Mouse (Mus musculus) intestine, postnatal 0 days (tissue): ENCODE measurements around the gene Fgfr2. TPM values are rescaled to one million over a fixed set of nuclear protein-coding genes. Genes with fewer than 3 reads are reported as not detected.
A peak's percentile ranks its signal among the peaks of the same experiment; 100 is the strongest.

ENCODE experiments used
- ATAC-seq: fragments of 200-750 bp; cut with Nextera tagmentation; 2 replicates; pipeline ENCODE4 v1.8.0; 2017; ENCODE audit warnings: mild to moderate bottlenecking, moderate TSS enrichment, moderate library complexity
- H3K27ac ChIP-seq: fragments of 300-500 bp; sonication (generic); 2 replicates; pipeline ENCODE4 v1.5.1; 2014; ENCODE audit warnings: mild to moderate bottlenecking, low read depth, low read length, moderate library complexity
- H3K27me3 ChIP-seq: fragments of 300-500 bp; sonication (generic); replicated peaks from 2 replicates; pipeline ENCODE4 v1.6.1; 2014; ENCODE audit warnings: low read length, mixed read lengths; ENCODE audit not compliant: control insufficient read depth, insufficient read depth
- H3K36me3 ChIP-seq: fragments of 300-500 bp; sonication (generic); 2 replicates; pipeline ENCODE4 v1.6.1; 2014; ENCODE audit warnings: mild to moderate bottlenecking, moderate library complexity; ENCODE audit not compliant: control insufficient read depth, insufficient read depth
- H3K4me1 ChIP-seq: fragments of 300-500 bp; sonication (generic); replicated peaks from 2 replicates; pipeline ENCODE4 v1.6.1; 2014; ENCODE audit warnings: antibody characterized with exemption, low read length, mixed read lengths; ENCODE audit not compliant: control insufficient read depth, insufficient read depth
- H3K4me2 ChIP-seq: fragments of 300-500 bp; sonication (generic); replicated peaks from 2 replicates; pipeline ENCODE4 v1.6.1; 2014; ENCODE audit warnings: low read depth, mild to moderate bottlenecking, moderate library complexity
- H3K4me3 ChIP-seq: fragments of 300-500 bp; sonication (generic); 2 replicates; pipeline ENCODE4 v1.5.1; 2014; ENCODE audit warnings: low read depth, low read length
- H3K9ac ChIP-seq: fragments of 300-500 bp; sonication (generic); 2 replicates; pipeline ENCODE4 v1.6.1; 2014; ENCODE audit warnings: mild to moderate bottlenecking, low read depth, low read length
- H3K9me3 ChIP-seq: fragments of 300-500 bp; sonication (generic); 2 replicates; pipeline ENCODE4 v1.6.1; 2016; ENCODE audit warnings: mixed run types; ENCODE audit not compliant: control insufficient read depth
- CTCF ChIP-seq: sonication (generic); IDR thresholded peaks from 2 replicates; pipeline ENCODE4 v1.5.1; 2016; ENCODE audit warnings: low read depth, mild to moderate bottlenecking, control low read depth, antibody characterized with exemption, moderate library complexity
- WGBS: fragments of 180-500 bp; shearing (Covaris S2); extraction: QIAGEN DNeasy Blood & Tissue Kit; methylation state at CpG from one replicate; pipeline ENCODE4 v1.1.7; 2014; 5-methylcytosine and 5-hydroxymethylcytosine counted together
- polyA plus RNA-seq: library from polyadenylated mRNA; unstranded; fragments of >200 nt; fragmentation: Nextera tagmentation; extraction: Ambion mirVana; gene quantifications from 2 replicates; pipeline ENCODE4 v1.2.1, GENCODE M21; 2015

Gene Fgfr2
- polyA plus RNA-seq, 1 experiment from 2014 or later, result 29.5 TPM

DNA sequence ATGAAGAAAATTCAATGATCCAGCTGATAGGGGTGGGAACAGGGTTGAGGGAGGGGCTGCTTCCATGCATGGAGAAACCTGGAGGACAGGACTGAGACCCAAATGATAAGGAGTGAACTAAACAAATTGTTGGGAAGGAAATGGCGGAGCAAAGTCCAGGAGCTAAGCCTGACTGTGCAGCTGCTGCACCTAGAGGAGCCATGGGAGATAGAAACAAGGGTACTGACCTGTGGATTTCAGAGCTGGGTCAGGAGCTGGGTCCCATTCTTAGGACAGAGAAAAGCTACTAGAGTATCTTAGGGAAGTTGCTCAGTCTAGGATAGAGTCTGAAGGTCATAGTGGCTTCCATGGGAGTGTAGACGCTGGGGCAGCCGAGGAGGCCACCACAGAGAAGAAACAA lies 2816.1 kb downstream of the Fgfr2 start:
- ATAC-seq, result peak; percentile 65
- Histone ChIP-seq H3K9me3 (no peaks in the 10 kb centered on the region), H3K4me3 (no peak overlapping the region), H3K27ac (no peak overlapping the region), H3K27me3 (no peaks in the 10 kb centered on the region), H3K9ac (no peak overlapping the region), H3K4me1 (peaks cover 8% of the 10 kb centered on the region), H3K4me2 (no peak overlapping the region), H3K36me3 (no peaks in the 10 kb centered on the region)
- no peak for TF ChIP-seq CTCF
- WGBS, result 73% methylated on average over 3 of the region's 3 CpGs

DNA sequence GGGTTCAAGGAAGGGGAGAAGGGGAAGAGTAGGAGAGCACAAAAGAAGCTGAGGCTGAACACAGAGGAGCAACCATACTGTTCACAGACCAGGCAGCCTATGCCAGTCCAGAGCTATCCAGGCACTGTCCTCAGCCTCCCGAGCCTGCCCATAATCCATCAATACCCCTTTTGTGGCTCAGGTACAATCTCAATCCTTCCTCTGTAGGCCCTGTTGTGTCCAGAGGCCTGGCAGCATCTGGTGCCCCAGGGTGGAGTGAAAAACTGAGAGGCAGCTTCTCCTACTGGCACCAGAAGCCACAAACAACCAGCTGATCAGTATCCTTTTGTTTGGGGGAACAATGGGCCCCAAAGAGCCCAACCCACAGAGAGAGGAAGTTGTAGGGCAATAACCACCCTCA lies 2818.5 kb downstream of the Fgfr2 start:
- no peak overlapping the region for H3K27ac ChIP-seq
- TF ChIP-seq CTCF, result no peak

DNA sequence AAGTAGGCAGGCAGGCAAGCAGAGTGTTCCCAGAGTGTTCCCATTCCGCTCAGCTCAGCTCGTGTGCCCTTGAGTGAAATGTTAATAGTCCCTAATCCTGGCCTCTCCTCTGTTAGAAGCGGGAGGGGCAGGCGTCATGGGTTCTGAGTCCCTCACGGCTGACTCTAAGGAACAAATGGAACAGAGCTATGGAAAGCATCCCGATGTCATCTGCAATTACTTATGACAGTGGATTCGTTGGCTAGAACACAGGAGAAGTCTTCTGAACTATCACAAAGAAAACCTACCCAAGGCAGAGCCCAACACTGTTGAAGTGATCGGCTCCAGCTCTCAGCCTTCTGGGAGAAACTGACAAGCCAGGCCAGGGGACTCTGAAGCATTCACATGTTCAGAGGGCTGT lies 2819.7 kb downstream of the Fgfr2 start:
- 49% methylated on average over 8 of the region's 8 CpGs for WGBS
- Histone ChIP-seq H3K4me2 (no peak overlapping the region), H3K27ac (no peak overlapping the region), H3K27me3 (no peaks in the 10 kb centered on the region), H3K9me3 (no peaks in the 10 kb centered on the region), H3K4me1 (peaks cover 8% of the 10 kb centered on the region), H3K9ac (no peak overlapping the region), H3K4me3 (no peak overlapping the region), H3K36me3 (no peaks in the 10 kb centered on the region)
- TF ChIP-seq CTCF, result no peak
- ATAC-seq, result no peak

More for the DNA sequence above, 2818.5 kb downstream of the Fgfr2 start:
- no peak for ATAC-seq
- no peak overlapping the region for H3K9ac ChIP-seq
- H3K4me3 ChIP-seq, result no peak overlapping the region
- H3K27me3 ChIP-seq, result no peaks in the 10 kb centered on the region
- H3K9me3 ChIP-seq, result no peaks in the 10 kb centered on the region
- H3K4me1 ChIP-seq, result peaks cover 8% of the 10 kb centered on the region
- 81% methylated on average over 1 of the region's 1 CpGs for WGBS
- no peaks in the 10 kb centered on the region for H3K36me3 ChIP-seq
- no peak overlapping the region for H3K4me2 ChIP-seq

DNA sequence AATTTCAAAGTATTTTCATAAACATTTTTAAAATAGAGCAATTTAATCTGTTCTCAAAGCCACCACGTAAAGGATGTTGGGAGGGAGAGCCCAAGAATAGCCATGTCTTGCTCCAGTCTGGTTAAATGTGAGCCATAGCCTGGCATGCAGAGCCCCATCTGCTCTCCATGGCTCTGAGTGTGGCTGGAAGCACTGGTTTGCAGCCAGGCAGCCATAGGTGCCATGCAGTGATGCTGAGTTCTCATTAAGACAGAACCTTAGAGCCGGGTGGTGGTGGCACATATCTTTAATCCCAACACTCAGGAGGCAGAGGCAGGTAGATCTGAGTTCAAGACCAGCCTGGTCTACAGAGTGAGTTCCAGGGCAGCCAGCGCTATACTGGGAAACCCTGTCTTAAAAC lies 2822.5 kb downstream of the Fgfr2 start:
- Histone ChIP-seq H3K4me1 (no peaks in the 10 kb centered on the region), H3K27me3 (no peaks in the 10 kb centered on the region), H3K4me2 (no peak overlapping the region), H3K9me3 (no peaks in the 10 kb centered on the region), H3K4me3 (no peak overlapping the region), H3K36me3 (no peaks in the 10 kb centered on the region), H3K9ac (no peak overlapping the region), H3K27ac (no peak overlapping the region)
- no peak for TF ChIP-seq CTCF
- 98% methylated on average over 3 of the region's 3 CpGs for WGBS
- no peak for ATAC-seq

DNA sequence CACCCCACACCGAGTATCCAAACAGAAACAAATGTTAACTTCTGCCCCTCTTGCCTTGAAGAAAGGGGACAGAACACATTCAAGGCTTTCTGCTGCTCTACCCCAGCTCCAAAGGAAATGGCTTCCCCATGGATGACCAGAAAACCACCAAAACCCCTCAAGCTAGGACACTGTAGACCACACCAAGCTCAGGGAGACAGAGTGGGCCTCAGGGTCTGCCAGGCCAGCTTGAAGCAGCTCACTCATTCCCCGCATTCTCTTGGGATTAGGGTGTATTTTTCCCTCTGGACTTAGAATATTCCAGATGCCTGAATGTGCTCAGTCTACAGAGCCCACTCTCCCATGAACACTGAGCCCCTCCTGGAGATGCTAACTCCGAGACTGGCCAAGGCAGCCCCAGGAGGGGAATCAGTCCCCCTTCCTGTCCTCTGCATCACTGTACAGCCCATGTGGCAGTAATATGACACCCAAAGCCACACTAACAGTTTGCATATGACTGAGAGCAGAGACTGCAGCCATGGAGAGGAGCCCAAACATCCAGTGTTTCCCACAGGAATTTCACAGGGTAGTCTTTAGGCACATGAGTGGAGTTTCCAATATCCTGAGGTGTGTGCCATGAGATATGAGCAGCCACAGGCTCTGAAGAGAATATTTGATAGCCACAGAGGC lies 2824.1 kb downstream of the Fgfr2 start:
- H3K36me3 ChIP-seq, result no peaks in the 10 kb centered on the region
- H3K9me3 ChIP-seq, result no peaks in the 10 kb centered on the region
- H3K27ac ChIP-seq, result no peak overlapping the region
- no peak overlapping the region for H3K9ac ChIP-seq
- ATAC-seq, result no peak
- no peaks in the 10 kb centered on the region for H3K4me1 ChIP-seq
- no peak for TF ChIP-seq CTCF
- 78% methylated on average over 3 of the region's 3 CpGs for WGBS
- H3K4me2 ChIP-seq, result no peak overlapping the region
- no peaks in the 10 kb centered on the region for H3K27me3 ChIP-seq
- H3K4me3 ChIP-seq, result no peak overlapping the region

DNA sequence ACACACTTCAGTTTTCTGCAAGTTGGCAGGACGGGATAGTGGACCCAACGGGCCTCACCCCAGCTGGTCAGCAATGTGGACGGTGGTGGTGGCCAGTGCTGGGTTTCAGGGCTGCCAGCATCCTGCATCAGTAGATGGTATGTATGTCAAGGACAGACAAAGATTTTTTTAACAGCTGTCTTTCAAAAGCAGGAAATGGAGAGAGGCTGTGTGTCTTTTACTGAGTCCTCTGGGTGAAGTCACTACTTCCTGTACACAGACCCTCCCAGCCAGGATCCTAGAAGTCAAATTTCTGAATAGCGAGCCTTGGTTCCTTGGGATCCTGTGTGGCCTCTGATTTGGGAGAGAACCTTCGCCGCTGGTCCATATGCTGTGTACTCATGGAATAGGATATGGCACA lies 2832.0 kb downstream of the Fgfr2 start:
- H3K27ac ChIP-seq, result no peak overlapping the region
- H3K9ac ChIP-seq, result no peak overlapping the region
- no peaks in the 10 kb centered on the region for H3K36me3 ChIP-seq
- WGBS, result 68% methylated on average over 6 of the region's 6 CpGs
- TF ChIP-seq CTCF, result no peak
- H3K27me3 ChIP-seq, result no peaks in the 10 kb centered on the region
- no peak overlapping the region for H3K4me2 ChIP-seq
- H3K4me3 ChIP-seq, result no peak overlapping the region
- H3K4me1 ChIP-seq, result no peaks in the 10 kb centered on the region
- ATAC-seq, result no peak
- H3K9me3 ChIP-seq, result no peaks in the 10 kb centered on the region

DNA sequence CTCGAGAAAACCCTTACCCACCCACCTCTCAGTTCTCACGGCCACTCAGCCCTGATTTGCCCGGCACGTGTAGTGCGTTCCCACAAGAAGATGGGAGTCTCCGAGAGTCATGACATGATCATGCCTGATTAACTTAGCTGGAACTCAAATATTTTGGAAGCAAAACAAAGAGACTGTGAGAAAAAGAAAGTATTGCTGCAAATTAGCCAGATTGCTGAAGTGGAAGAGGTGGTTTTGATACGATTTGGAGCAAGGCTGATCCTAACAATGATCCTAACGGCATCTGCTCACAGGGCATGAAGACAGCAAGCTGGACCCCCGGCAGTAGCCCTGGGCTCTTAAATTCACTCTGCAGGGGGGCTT lies 2833.7 kb downstream of the Fgfr2 start:
- H3K36me3 ChIP-seq, result no peaks in the 10 kb centered on the region
- no peak overlapping the region for H3K4me3 ChIP-seq
- no peak overlapping the region for H3K9ac ChIP-seq
- no peak for ATAC-seq
- no peak overlapping the region for H3K4me2 ChIP-seq
- H3K4me1 ChIP-seq, result no peaks in the 10 kb centered on the region
- no peaks in the 10 kb centered on the region for H3K27me3 ChIP-seq
- no peak for TF ChIP-seq CTCF
- 72% methylated on average over 9 of the region's 9 CpGs for WGBS
- H3K27ac ChIP-seq, result no peak overlapping the region
- H3K9me3 ChIP-seq, result no peaks in the 10 kb centered on the region
